Mouse (Mus musculus) G1E (cell line): ENCODE results near the gene Cstb.

ENCODE experiments used
- CTCF ChIP-seq: IDR thresholded peaks from 2 replicates; pipeline ENCODE4 v1.5.1; 2012; ENCODE audit warnings: low read depth, low read length, inconsistent platforms, mixed read lengths
- GATA1 ChIP-seq: IDR thresholded peaks from 2 replicates; pipeline ENCODE4 v1.6.1; 2012; ENCODE audit warnings: borderline replicate concordance, low read length, inconsistent platforms, mixed read lengths
- GATA2 ChIP-seq: IDR thresholded peaks from 2 replicates; pipeline ENCODE4 v1.6.1; 2012; ENCODE audit warnings: low read depth, low read length, inconsistent platforms, borderline replicate concordance
- TAL1 ChIP-seq: conservative IDR thresholded peaks from 2 replicates; pipeline ENCODE4 v1.6.1; 2012; ENCODE audit warnings: low read depth, low read length, inconsistent platforms, mixed read lengths

DNA sequence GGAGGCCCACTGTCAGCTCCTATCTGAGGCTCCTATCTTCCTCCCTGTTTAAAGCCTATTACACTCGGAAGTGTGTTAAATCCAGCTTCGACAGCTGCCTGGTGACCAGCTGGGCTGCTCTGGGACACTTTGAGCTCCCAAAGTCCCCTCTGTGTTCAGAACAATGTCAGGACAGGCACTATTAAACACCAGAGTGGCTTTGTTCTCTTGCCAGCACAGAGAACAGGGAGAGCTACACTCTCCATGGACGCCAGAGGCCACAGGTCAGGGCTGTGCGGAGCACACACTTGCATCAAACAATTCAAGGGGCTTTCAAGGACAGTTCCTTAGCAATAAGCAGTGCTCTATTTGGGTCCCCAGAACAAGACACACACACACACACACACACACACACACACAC, 27.2 kb downstream of the Cstb start:
- no peak for TF ChIP-seq GATA2
- no peak for TF ChIP-seq CTCF
- TF ChIP-seq TAL1, result no peak
- TF ChIP-seq GATA1, result no peak
